Mouse (Mus musculus) hindbrain, embryonic 13.5 days (tissue): Measurements from ENCODE around the gene Zfhx3. TPM values are rescaled to one million over a fixed set of nuclear protein-coding genes. Genes with fewer than 3 reads are reported as not detected.

Source experiments
- ATAC-seq: fragments of 200-750 bp; cut with Nextera tagmentation; 2 replicates; pipeline ENCODE4 v1.8.0; 2017; ENCODE audit warnings: moderate TSS enrichment; ENCODE audit not compliant: low FRiP score
- H3K27ac ChIP-seq: fragments of 300-500 bp; sonication (generic); 2 replicates; pipeline ENCODE4 v1.5.1; 2015; ENCODE audit warnings: inconsistent platforms, mild to moderate bottlenecking, moderate library complexity
- H3K27me3 ChIP-seq: fragments of 300-500 bp; sonication (generic); 2 replicates; pipeline ENCODE4 v1.6.1; 2015; ENCODE audit warnings: mild to moderate bottlenecking, inconsistent platforms
- H3K36me3 ChIP-seq: fragments of 300-500 bp; sonication (generic); 2 replicates; pipeline ENCODE4 v1.6.1; 2015; ENCODE audit warnings: mild to moderate bottlenecking, inconsistent platforms
- H3K4me1 ChIP-seq: fragments of 300-500 bp; sonication (generic); replicated peaks from 2 replicates; pipeline ENCODE4 v1.6.1; 2015; ENCODE audit warnings: inconsistent platforms
- H3K4me2 ChIP-seq: fragments of 300-500 bp; sonication (generic); 2 replicates; pipeline ENCODE4 v1.6.1; 2015; ENCODE audit warnings: inconsistent platforms, mild to moderate bottlenecking, moderate library complexity
- H3K4me3 ChIP-seq: fragments of 300-500 bp; sonication (generic); 2 replicates; pipeline ENCODE4 v1.5.1; 2015; ENCODE audit warnings: mild to moderate bottlenecking, inconsistent platforms
- H3K9ac ChIP-seq: fragments of 300-500 bp; sonication (generic); 2 replicates; pipeline ENCODE4 v1.6.1; 2015; ENCODE audit warnings: mild to moderate bottlenecking, inconsistent platforms
- H3K9me3 ChIP-seq: fragments of 300-500 bp; sonication (generic); 2 replicates; pipeline ENCODE4 v1.6.1; 2016; ENCODE audit warnings: inconsistent platforms
- WGBS: fragments of 180-500 bp; shearing (Covaris S2); methylation state at CpG from one replicate; pipeline ENCODE4 v1.1.7; 2015; 5-methylcytosine and 5-hydroxymethylcytosine counted together
- polyA plus RNA-seq: library from polyadenylated mRNA; unstranded; fragments of >200 nt; fragmentation: Nextera tagmentation; extraction: Ambion mirVana; gene quantifications from 2 replicates; pipeline ENCODE4 v1.2.1, GENCODE M21; 2015

The Zfhx3 gene
- polyA plus RNA-seq, 1 experiment from 2014 or later: 36.9 TPM

- peaks cover 15% of the 10 kb centered on the region; the same call in 1 of the 2 replicates for H3K27me3 ChIP-seq
- H3K36me3 ChIP-seq: no peaks in the 10 kb centered on the region
- no peak overlapping the region for H3K4me2 ChIP-seq
- 64% methylated on average over 13 of the region's 13 CpGs for WGBS
- no peak overlapping the region for H3K9ac ChIP-seq
- peak overlapping the region; percentile 62 for H3K27ac ChIP-seq
- H3K9me3 ChIP-seq: no peaks in the 10 kb centered on the region
- H3K4me3 ChIP-seq: no peak overlapping the region
- H3K4me1 ChIP-seq: peaks cover 24% of the 10 kb centered on the region
- ATAC-seq: no peak
Measured at GRCm38 (mm10) chr8:108437316-108437830, 494.9 kb downstream of the Zfhx3 start.

- ATAC-seq: no peak
- Histone ChIP-seq H3K27me3 (peaks cover 11% of the 10 kb centered on the region; the same call in 1 of the 2 replicates), H3K36me3 (no peaks in the 10 kb centered on the region), H3K9ac (no peak overlapping the region), H3K4me1 (peaks cover 19% of the 10 kb centered on the region), H3K4me2 (no peak overlapping the region), H3K4me3 (no peak overlapping the region), H3K27ac (no peak overlapping the region), H3K9me3 (no peaks in the 10 kb centered on the region)
- 73% methylated on average over 3 of the region's 3 CpGs for WGBS
Measured at GRCm38 (mm10) chr8:108440476-108440875, 498.0 kb downstream of the Zfhx3 start.

DNA sequence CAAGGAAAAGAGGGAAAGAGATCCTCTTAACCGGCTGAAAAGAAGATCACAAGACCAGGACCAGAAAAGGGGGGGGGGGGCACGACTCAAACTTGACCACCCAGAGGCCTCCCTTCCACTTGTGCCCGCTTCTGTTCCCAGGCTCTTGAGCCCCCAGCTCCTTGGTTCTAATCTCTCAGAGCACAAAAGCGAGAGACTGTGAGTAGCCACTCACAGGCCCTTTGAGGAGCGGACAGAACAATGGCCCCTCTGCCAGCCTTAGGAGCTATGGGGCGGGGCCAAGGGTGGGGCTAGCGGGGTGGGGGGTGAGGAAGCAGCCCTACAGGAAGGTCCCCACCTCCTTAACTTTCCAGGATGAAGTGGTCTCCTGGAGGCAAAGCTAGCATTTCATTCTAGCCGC, 508.4 kb downstream of the Zfhx3 start:
- no peak for ATAC-seq
- Histone ChIP-seq H3K4me3 (no peak overlapping the region), H3K27ac (no peak overlapping the region), H3K9ac (no peak overlapping the region), H3K9me3 (no peaks in the 10 kb centered on the region), H3K4me2 (no peak overlapping the region), H3K4me1 (peaks cover 27% of the 10 kb centered on the region), H3K27me3 (peaks cover 15% of the 10 kb centered on the region; the same call in 1 of the 2 replicates), H3K36me3 (no peaks in the 10 kb centered on the region)
- WGBS: 18% methylated on average over 8 of the region's 8 CpGs

GRCm38 (mm10) chr8:108454561-108455311, 512.3 kb downstream of the Zfhx3 start:
- peak; percentile 49; the same call in 1 of the 2 replicates for ATAC-seq
- Histone ChIP-seq H3K27ac (peak overlapping the region; percentile 85), H3K4me3 (no peak overlapping the region), H3K9me3 (peaks cover 27% of the 10 kb centered on the region), H3K4me2 (no peak overlapping the region), H3K27me3 (0 out of 2 replicates have a peak, but pooled peaks cover 6% of the 10 kb centered on the region), H3K36me3 (peaks cover 11% of the 10 kb centered on the region; the same call in 1 of the 2 replicates), H3K9ac (no peak overlapping the region), H3K4me1 (peaks cover 27% of the 10 kb centered on the region)
- 15% methylated on average over 18 of the region's 18 CpGs for WGBS

DNA sequence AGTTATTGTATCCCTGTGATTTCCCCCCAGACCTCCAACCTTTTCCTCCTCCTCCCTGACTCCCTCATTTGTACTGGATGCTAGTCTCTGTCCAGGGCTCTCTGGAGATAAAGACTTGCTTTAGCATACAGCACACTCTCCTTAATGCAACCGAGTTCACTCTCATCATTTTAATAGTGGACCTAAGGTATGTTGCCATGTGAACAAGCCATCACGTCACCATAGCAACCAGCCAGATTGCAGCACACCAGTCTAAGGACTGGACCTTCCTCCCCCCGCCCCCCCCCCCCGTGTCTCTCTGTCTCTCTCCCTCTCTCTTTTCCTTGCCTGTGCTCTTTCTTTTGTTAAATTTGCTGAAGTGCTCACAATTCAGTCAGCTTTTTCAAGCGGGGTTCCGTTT, 524.2 kb downstream of the Zfhx3 start:
- 44% methylated on average over 6 of the region's 6 CpGs for WGBS

DNA sequence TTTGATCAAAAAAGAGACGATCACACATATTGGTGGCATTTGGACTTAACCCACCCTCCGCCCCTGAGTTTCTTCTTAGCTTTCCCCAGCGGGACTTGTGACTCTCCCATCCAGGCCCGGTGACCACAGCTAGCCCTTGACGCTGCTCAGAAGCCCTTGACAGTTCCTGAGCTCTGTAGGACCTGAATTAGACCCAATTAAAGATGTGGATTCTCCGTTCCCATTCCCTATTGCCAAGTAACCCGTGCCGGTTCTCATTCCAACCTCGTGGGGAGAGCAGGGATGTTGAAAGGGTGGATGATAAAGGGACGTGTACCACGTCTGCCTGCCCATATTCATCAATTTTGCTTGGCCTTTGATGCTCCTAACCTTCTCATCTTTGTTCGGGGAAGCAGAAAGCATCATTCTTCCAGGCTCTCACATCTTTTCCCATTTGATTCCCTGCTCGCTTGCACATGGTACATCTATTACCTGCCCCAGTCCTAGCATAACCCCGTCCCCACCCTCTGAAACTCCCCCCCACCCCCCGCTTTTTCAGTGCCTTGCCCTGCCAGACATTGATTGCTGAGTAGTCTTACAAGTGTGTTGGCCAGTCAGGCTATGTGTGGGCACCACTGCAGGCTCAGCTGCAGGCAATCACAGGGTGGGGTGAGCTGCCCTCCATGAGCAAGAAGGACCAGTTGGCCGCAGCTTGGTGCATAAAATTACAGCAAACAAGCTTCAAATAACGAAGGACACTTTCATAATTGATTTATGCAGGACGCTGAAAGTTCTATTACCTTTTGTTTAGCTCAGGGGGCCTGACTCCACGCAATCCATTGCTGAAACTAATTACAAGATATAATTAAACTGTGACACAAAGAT, 525.0 kb downstream of the Zfhx3 start:
- Histone ChIP-seq H3K4me1 (peaks cover 39% of the 10 kb centered on the region), H3K27ac (peak overlapping the region; percentile 86), H3K4me3 (no peak overlapping the region), H3K4me2 (no peak overlapping the region), H3K9ac (peak overlapping the region; percentile 29; the same call in 1 of the 2 replicates), H3K36me3 (no peaks in the 10 kb centered on the region), H3K27me3 (0 out of 2 replicates have a peak, but pooled peaks cover 2% of the 10 kb centered on the region), H3K9me3 (no peaks in the 10 kb centered on the region)
- no peak for ATAC-seq
- WGBS: 54% methylated on average over 19 of the region's 19 CpGs

More for the DNA sequence above, 524.2 kb downstream of the Zfhx3 start:
- H3K4me1 ChIP-seq: peaks cover 39% of the 10 kb centered on the region
- H3K36me3 ChIP-seq: no peaks in the 10 kb centered on the region
- 0 out of 2 replicates have a peak, but pooled peaks cover 2% of the 10 kb centered on the region for H3K27me3 ChIP-seq
- ATAC-seq: peak; percentile 43; the same call in 1 of the 2 replicates
- H3K4me2 ChIP-seq: no peak overlapping the region
- no peak overlapping the region for H3K9ac ChIP-seq
- peak overlapping the region; percentile 86 for H3K27ac ChIP-seq
- H3K9me3 ChIP-seq: no peaks in the 10 kb centered on the region
- H3K4me3 ChIP-seq: no peak overlapping the region

GRCm38 (mm10) chr8:108470269-108470668, 527.8 kb downstream of the Zfhx3 start:
- Histone ChIP-seq H3K27ac (no peak overlapping the region), H3K36me3 (no peaks in the 10 kb centered on the region), H3K27me3 (0 out of 2 replicates have a peak, but pooled peaks cover 3% of the 10 kb centered on the region), H3K9me3 (no peaks in the 10 kb centered on the region), H3K4me3 (no peak overlapping the region), H3K4me1 (peaks cover 39% of the 10 kb centered on the region), H3K9ac (no peak overlapping the region), H3K4me2 (no peak overlapping the region)
- whole genome bisulfite sequencing: 94% methylated on average over 3 of the region's 3 CpGs
- ATAC-seq: no peak

GRCm38 (mm10) chr8:108474556-108474955, 532.1 kb downstream of the Zfhx3 start:
- Histone ChIP-seq H3K4me1 (peaks cover 3% of the 10 kb centered on the region), H3K36me3 (no peaks in the 10 kb centered on the region), H3K4me3 (no peak overlapping the region), H3K9ac (no peak overlapping the region), H3K27ac (no peak overlapping the region), H3K9me3 (no peaks in the 10 kb centered on the region), H3K4me2 (no peak overlapping the region), H3K27me3 (0 out of 2 replicates have a peak, but pooled peaks cover 7% of the 10 kb centered on the region)
- ATAC-seq: no peak
- WGBS: 84% methylated on average over 10 of the region's 10 CpGs

DNA sequence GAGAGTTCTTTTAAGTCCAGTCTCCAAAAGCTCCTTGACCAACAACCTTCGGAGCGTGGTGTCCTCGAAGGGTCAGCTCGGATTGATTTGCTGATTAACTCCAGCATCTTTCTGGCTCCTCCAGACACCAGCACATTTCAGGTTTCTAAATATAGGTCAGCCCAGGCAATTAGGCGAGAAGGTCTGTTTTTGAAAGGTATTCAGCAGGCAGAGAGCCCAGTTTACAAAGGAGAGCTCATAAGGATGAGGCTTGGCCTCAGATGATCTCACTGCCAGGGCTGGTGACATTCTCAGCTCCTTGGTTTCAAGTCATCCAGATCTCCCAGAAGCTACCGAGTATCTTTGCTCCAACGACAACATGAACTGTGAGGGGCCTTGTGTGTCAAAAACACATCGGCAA, 535.7 kb downstream of the Zfhx3 start:
- H3K27ac ChIP-seq: no peak overlapping the region
- 91% methylated on average over 8 of the region's 8 CpGs for WGBS
- no peaks in the 10 kb centered on the region for H3K36me3 ChIP-seq
- ATAC-seq: no peak
- 0 out of 2 replicates have a peak, but pooled peaks cover 7% of the 10 kb centered on the region for H3K27me3 ChIP-seq
- H3K9ac ChIP-seq: no peak overlapping the region
- no peaks in the 10 kb centered on the region for H3K9me3 ChIP-seq
- no peak overlapping the region for H3K4me3 ChIP-seq
- H3K4me1 ChIP-seq: peaks cover 18% of the 10 kb centered on the region
- no peak overlapping the region for H3K4me2 ChIP-seq

DNA sequence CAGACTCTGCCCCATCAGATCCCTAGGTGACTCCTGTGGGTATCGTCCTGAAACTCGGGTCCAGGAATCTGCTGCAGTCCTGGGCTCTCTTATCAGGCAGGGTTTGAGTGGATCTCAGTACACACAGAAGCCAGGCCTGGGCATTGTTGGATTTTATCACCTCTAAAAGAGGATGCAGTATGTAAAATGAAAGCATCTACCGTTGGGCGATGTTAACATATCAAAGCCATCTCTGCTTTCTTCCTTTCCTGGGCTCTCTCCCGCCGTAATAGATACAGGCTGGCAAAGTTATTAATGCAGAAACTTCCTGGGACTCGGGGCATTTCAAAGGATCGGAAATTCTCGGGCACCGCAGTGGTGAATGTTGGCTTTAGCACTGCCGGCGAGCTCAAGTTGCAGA, 537.7 kb downstream of the Zfhx3 start:
- peak overlapping the region; percentile 93; the same call in 1 of the 2 replicates for H3K27ac ChIP-seq
- H3K4me2 ChIP-seq: no peak overlapping the region
- 78% methylated on average over 12 of the region's 12 CpGs for WGBS
- H3K4me3 ChIP-seq: no peak overlapping the region
- no peak overlapping the region for H3K9ac ChIP-seq
- peaks cover 18% of the 10 kb centered on the region for H3K4me1 ChIP-seq
- no peak for ATAC-seq
- peaks cover 12% of the 10 kb centered on the region; the same call in 1 of the 2 replicates for H3K27me3 ChIP-seq
- H3K9me3 ChIP-seq: no peaks in the 10 kb centered on the region
- no peaks in the 10 kb centered on the region for H3K36me3 ChIP-seq

DNA sequence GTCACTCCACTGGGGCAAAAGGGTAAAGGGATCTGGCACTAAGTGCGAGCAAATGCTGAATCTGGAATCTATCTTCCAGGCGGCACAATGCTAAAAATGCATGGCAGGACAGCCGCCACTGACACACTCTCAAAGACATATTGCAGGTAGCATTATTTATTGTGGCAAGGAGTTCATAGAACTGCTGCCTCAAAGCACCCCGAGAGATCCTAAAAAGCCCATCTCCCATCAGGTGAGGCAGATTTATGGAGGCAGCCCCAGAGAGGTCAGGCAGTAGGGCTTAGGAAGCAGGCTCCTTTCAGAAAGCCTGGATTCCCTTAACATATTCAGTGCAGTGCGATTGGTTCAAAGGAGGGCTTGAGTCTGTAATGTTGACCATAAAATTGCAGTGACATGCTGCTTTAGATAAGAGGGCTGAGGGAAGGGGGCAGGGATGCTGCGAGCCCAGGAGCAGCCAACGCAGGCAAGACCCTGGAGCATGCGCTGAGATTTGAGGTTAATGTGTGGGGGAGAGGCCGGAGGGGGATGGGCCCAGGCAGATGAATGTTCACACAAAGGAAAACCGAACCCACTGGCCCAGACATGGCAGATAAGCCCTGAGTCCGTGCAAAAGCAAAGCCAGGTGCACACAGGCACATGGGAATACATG, 538.8 kb downstream of the Zfhx3 start:
- peak overlapping the region; percentile 21 for H3K9ac ChIP-seq

More for the DNA sequence above, 538.8 kb downstream of the Zfhx3 start:
- H3K27ac ChIP-seq: peak overlapping the region; percentile 93
- no peaks in the 10 kb centered on the region for H3K36me3 ChIP-seq
- peaks cover 18% of the 10 kb centered on the region for H3K4me1 ChIP-seq
- ATAC-seq: peak; percentile 92
- H3K4me2 ChIP-seq: 0 out of 2 replicates have a peak overlapping the region, but pooled peaks have one; percentile 1
- H3K27me3 ChIP-seq: peaks cover 7% of the 10 kb centered on the region; the same call in 1 of the 2 replicates
- no peaks in the 10 kb centered on the region for H3K9me3 ChIP-seq
- H3K4me3 ChIP-seq: no peak overlapping the region
- WGBS: 29% methylated on average over 11 of the region's 11 CpGs
